Mouse (Mus musculus) MEL (cell line): ENCODE measurements around the gene Mtnr1b.

Experiments used
- CTCF ChIP-seq, 3 experiments: IDR thresholded peaks in 2 of 3; conservative IDR thresholded peaks in 1 of 3; 2 replicates each; pipeline ENCODE4 v1.5.1; 2011 to 2012; ENCODE audit warnings: low read length in 3 of 3, low read depth in 2 of 3, mild to moderate bottlenecking in 2 of 3, improper control_type of control experiment in 1 of 3, inconsistent platforms in 1 of 3, mixed read lengths in 1 of 3, moderate library complexity in 1 of 3; ENCODE audit not compliant: control insufficient read depth in 1 of 3, insufficient read depth in 1 of 3, poor library complexity in 1 of 3, severe bottlenecking in 1 of 3
- EP300 ChIP-seq, 2 experiments: IDR thresholded peaks; 2 replicates each; pipeline ENCODE4 v1.6.1; 2011; ENCODE audit warnings: improper control_type of control experiment in 2 of 2, low read length in 2 of 2, low read depth in 1 of 2, mild to moderate bottlenecking in 1 of 2
- ETS1 ChIP-seq: IDR thresholded peaks from 2 replicates; pipeline ENCODE4 v1.6.1; 2012; ENCODE audit warnings: low read depth, mild to moderate bottlenecking, inconsistent platforms, low read length, improper control_type of control experiment, moderate library complexity
- GATA1 ChIP-seq: IDR thresholded peaks from 2 replicates; pipeline ENCODE4 v1.6.1; 2011; ENCODE audit warnings: low read depth, low read length, improper control_type of control experiment
- JUND ChIP-seq: IDR thresholded peaks from 2 replicates; pipeline ENCODE4 v1.6.1; 2011; ENCODE audit warnings: low read depth, mild to moderate bottlenecking, improper control_type of control experiment, low read length
- MAZ ChIP-seq: IDR thresholded peaks from 2 replicates; pipeline ENCODE4 v1.6.1; 2012; ENCODE audit warnings: low read depth, mild to moderate bottlenecking, inconsistent platforms, low read length, improper control_type of control experiment
- NELFE ChIP-seq: IDR thresholded peaks from 2 replicates; pipeline ENCODE4 v1.6.1; 2011; ENCODE audit warnings: low read depth, low read length, improper control_type of control experiment
- POLR2A ChIP-seq, 2 experiments: IDR thresholded peaks; 2 replicates each; pipeline ENCODE4 v1.6.1; 2011 to 2012; ENCODE audit warnings: low read length in 2 of 2, mild to moderate bottlenecking in 2 of 2, control low read depth in 1 of 2, improper control_type of control experiment in 1 of 2, low read depth in 1 of 2, moderate library complexity in 1 of 2; ENCODE audit not compliant: control insufficient read depth in 1 of 2, insufficient read depth in 1 of 2, poor library complexity in 1 of 2
- POLR2AphosphoS5 ChIP-seq: IDR thresholded peaks from 2 replicates; pipeline ENCODE4 v1.6.1; 2012; ENCODE audit warnings: low read depth, borderline replicate concordance, mild to moderate bottlenecking, inconsistent platforms, low read length, moderate library complexity, mixed read lengths
- ZNF384 ChIP-seq: IDR thresholded peaks from 2 replicates; pipeline ENCODE4 v1.6.1; 2012; ENCODE audit warnings: low read depth, mild to moderate bottlenecking, inconsistent platforms, low read length, improper control_type of control experiment

GRCm38 (mm10) chr9:15880160-15880603 lies 5.8 kb upstream of the Mtnr1b start:
- TF ChIP-seq CTCF (IDR thresholded peaks at IDR 0.05 in 2 of 3, conservative IDR thresholded peaks at IDR 0.05 in 1 of 3; ENCODE audit: control insufficient read depth in 1 of 3, insufficient read depth in 1 of 3, low read depth in 2 of 3, low read length in 3 of 3, poor library complexity in 1 of 3, severe bottlenecking in 1 of 3) (peak; percentile 44 to 98 (median 87)), ETS1 (no peak), GATA1 (peak; percentile 57), EP300 (IDR thresholded peaks at IDR 0.05; ENCODE audit: low read depth in 1 of 2, low read length in 2 of 2) (no peak), POLR2AphosphoS5 (no peak), NELFE (no peak), ZNF384 (peak; percentile 100), MAZ (no peak), JUND (no peak), POLR2A (IDR thresholded peaks at IDR 0.05; ENCODE audit: control insufficient read depth in 1 of 2, insufficient read depth in 1 of 2, low read depth in 1 of 2, low read length in 2 of 2, poor library complexity in 1 of 2) (no peak)
